Mouse (Mus musculus) left cerebral cortex, postnatal 14 days (tissue): ENCODE results near the gene Kcnj12. TPM values are rescaled to one million over a fixed set of nuclear protein-coding genes. Genes with fewer than 3 reads are reported as not detected.
A peak's percentile ranks its signal among the peaks of the same experiment; 100 is the strongest.

Source experiments
- DNase-seq, 2 experiments: peaks; one replicate each; pipeline ENCODE4 v3.0.0; 2021 to 2022; ENCODE audit warnings: low spot score in 2 of 2, mixed read lengths in 1 of 2
- intact Hi-C: fragments of 180-260 bp; cut with DNase I; formaldehyde crosslinking; loops from one replicate; pipeline ENCODE4 v1.15.1; 2025
- long read RNA-seq, 2 experiments: library from polyadenylated mRNA; stranded (forward); transcript quantifications; one replicate each; pipeline ENCODE4 v2.0.0; 2021
- total RNA-seq, 2 experiments: library from RNA; stranded (reverse); gene quantifications; 2 replicates each; pipeline ENCODE4 v1.2.3; 2021

The Kcnj12 gene
- total RNA-seq = 10 to 100 TPM; 12.9 to 13.5 TPM
- long read RNA-seq, experiment 1, transcript Kcnj12-202 (2 exons, 2,291 nt) = major isoform, 8 of 9 reads
- long read RNA-seq, experiment 1, partial matches to known transcripts = 0 of 9 reads
- long read RNA-seq, experiment 1, other reads (novel, unspliced or antisense) = 1 of 9 reads
- long read RNA-seq, experiment 2, transcript Kcnj12-202 (2 exons, 2,291 nt) = major isoform, 5 of 7 reads
- long read RNA-seq, experiment 2, partial matches to known transcripts = 0 of 7 reads
- long read RNA-seq, experiment 2, other reads (novel, unspliced or antisense) = 2 of 7 reads

- DNase-seq = no peak
- intact Hi-C loops = no loop called here
Measured at GRCm38 (mm10) chr11:61022550-61023391, at the start of gene Kcnj12. Gene Kcnj12, plus strand, starts transcription at chr11:61022564.

GRCm38 (mm10) chr11:60975097-60975496 lies 47.3 kb upstream of the Kcnj12 start:
- intact Hi-C loops = no loop called here

GRCm38 (mm10) chr11:60976234-60976633 lies 46.1 kb upstream of the Kcnj12 start:
- DNase-seq = no peak
- intact Hi-C loops = no loop called here

More at GRCm38 (mm10) chr11:60975097-60975496, 47.3 kb upstream of the Kcnj12 start:
- no peak for DNase-seq

- intact Hi-C loops = no loop called here
- DNase-seq = no peak
Measured at GRCm38 (mm10) chr11:60976742-60977141, 45.6 kb upstream of the Kcnj12 start.

GRCm38 (mm10) chr11:60977153-60977552 lies 45.2 kb upstream of the Kcnj12 start:
- intact Hi-C loops = no loop called here
- DNase-seq = no peak

- DNase-seq = no peak
- intact Hi-C loops = no loop called here
Measured at GRCm38 (mm10) chr11:60978658-60979057, 43.7 kb upstream of the Kcnj12 start.

- no peak for DNase-seq
- intact Hi-C loops = no loop called here
Measured at GRCm38 (mm10) chr11:60979788-60980187, 42.6 kb upstream of the Kcnj12 start.

GRCm38 (mm10) chr11:60981693-60982486 lies 40.5 kb upstream of the Kcnj12 start:
- intact Hi-C loops = no loop called here
- DNase-seq = peak; percentile 21 to 42

- intact Hi-C loops = no loop called here
- peak in 1 of 2 experiments; percentile 57 for DNase-seq
Measured at GRCm38 (mm10) chr11:60984912-60985558, 37.3 kb upstream of the Kcnj12 start.

- DNase-seq = no peak
- intact Hi-C loops = no loop called here
Measured at GRCm38 (mm10) chr11:60990428-60990827, 31.9 kb upstream of the Kcnj12 start.

- no peak for DNase-seq
- intact Hi-C loops = no loop called here
Measured at GRCm38 (mm10) chr11:61002736-61003135, 19.6 kb upstream of the Kcnj12 start.

- intact Hi-C loops = no loop called here
- DNase-seq = no peak
Measured at GRCm38 (mm10) chr11:61004046-61004445, 18.3 kb upstream of the Kcnj12 start.

- DNase-seq = no peak
- intact Hi-C loops = no loop called here
Measured at GRCm38 (mm10) chr11:61004781-61005180, 17.6 kb upstream of the Kcnj12 start.

- intact Hi-C loops = no loop called here
- no peak for DNase-seq
Measured at GRCm38 (mm10) chr11:61005345-61005744, 17.0 kb upstream of the Kcnj12 start.

GRCm38 (mm10) chr11:61011736-61012294 lies 10.5 kb upstream of the Kcnj12 start:
- intact Hi-C loops = no loop called here
- DNase-seq = no peak

- DNase-seq = no peak
- intact Hi-C loops = no loop called here
Measured at GRCm38 (mm10) chr11:61016866-61017398, 5.4 kb upstream of the Kcnj12 start.

- intact Hi-C loops = no loop called here
- no peak for DNase-seq
Measured at GRCm38 (mm10) chr11:61021129-61021528, 1.2 kb upstream of the Kcnj12 start.

- DNase-seq = peak in 1 of 2 experiments; percentile 45
- intact Hi-C loops = no loop called here
Measured at GRCm38 (mm10) chr11:61021676-61022549, 451 bp upstream of the Kcnj12 start.
